Mouse (Mus musculus) CH12.LX (cell line): ENCODE results near the gene Chsy1.

Experiments used
- CTCF ChIP-seq, 2 experiments: IDR thresholded peaks in 1 of 2; conservative IDR thresholded peaks in 1 of 2; 2 replicates each; pipeline ENCODE4 v1.5.1; 2011 to 2012; ENCODE audit warnings: low read depth in 2 of 2, low read length in 2 of 2, improper control_type of control experiment in 1 of 2, inconsistent platforms in 1 of 2, mild to moderate bottlenecking in 1 of 2, moderate library complexity in 1 of 2
- NRF1 ChIP-seq: IDR thresholded peaks from 2 replicates; pipeline ENCODE4 v1.6.1; 2014; ENCODE audit warnings: low read depth, mild to moderate bottlenecking, inconsistent platforms, low read length, improper control_type of control experiment, moderate library complexity

GRCm38 (mm10) chr7:66215911-66216310 lies 106.6 kb downstream of the Chsy1 start:
- no peak for TF ChIP-seq NRF1
- TF ChIP-seq CTCF (conservative IDR thresholded peaks at IDR 0.05 in 1 of 2, IDR thresholded peaks at IDR 0.05 in 1 of 2; ENCODE audit: low read depth in 2 of 2, low read length in 2 of 2): no peak
